In genomic region chr3:50660966-50661365, GRCm38 (mm10) we compare ENCODE assay signal across 26 mouse cellular contexts.
DNase-seq lines count a peak whose midpoint lies in the region; ATAC-seq lines count a peak whose summit lies in the region.
"Had no signal": no experiment of that assay in that cellular context is flagged by ENCODE, and none has a peak within 500 bp of the region (broad histone marks: within the 10 kb centered on the region; RNA-seq: fewer than 3 reads in every experiment).

No protein-coding gene starts in this region.

- H3K4me1 ChIP-seq in midbrain, embryonic 15.5 days = 0 out of 2 replicates have a peak, but pooled peaks cover 7% of the 10 kb centered on the region
- peaks cover 7% of the 10 kb centered on the region; the same call in 1 of the 2 replicates for H3K4me1 ChIP-seq in midbrain, embryonic 10.5 days
- H3K4me1 ChIP-seq in embryonic facial prominence, embryonic 10.5 days = no peaks in the 10 kb centered on the region
- H3K4me1 ChIP-seq: embryonic facial prominence, embryonic 13.5 days; heart, embryonic 10.5 days; kidney, embryonic 15.5 days; limb, embryonic 13.5 days; neural tube, embryonic 12.5 days had no signal

- WGBS in midbrain, embryonic 15.5 days = 68% methylated on average over 7 of the region's 7 CpGs
- 93% methylated on average over 7 of the region's 7 CpGs for WGBS in midbrain, embryonic 10.5 days
- 89% methylated on average over 7 of the region's 7 CpGs for WGBS in embryonic facial prominence, embryonic 10.5 days

- H3K27me3 ChIP-seq in midbrain, embryonic 15.5 days (replicated peaks) = no peaks in the 10 kb centered on the region
- H3K27me3 ChIP-seq in midbrain, embryonic 10.5 days (ENCODE audit: low read depth, poor library complexity, severe bottlenecking) = no peaks in the 10 kb centered on the region
- no peaks in the 10 kb centered on the region for H3K27me3 ChIP-seq in embryonic facial prominence, embryonic 10.5 days (replicated peaks; ENCODE audit: low read depth, poor library complexity, severe bottlenecking)
- H3K27me3 ChIP-seq: embryonic facial prominence, embryonic 13.5 days; forebrain, embryonic 15.5 days; heart, embryonic 15.5 days; kidney, embryonic 15.5 days; limb, embryonic 13.5 days; neural tube, embryonic 12.5 days had no signal

- no peaks in the 10 kb centered on the region for H3K9me3 ChIP-seq in midbrain, embryonic 15.5 days
- H3K9me3 ChIP-seq in midbrain, embryonic 10.5 days (replicated peaks) = no peaks in the 10 kb centered on the region
- no peaks in the 10 kb centered on the region for H3K9me3 ChIP-seq in embryonic facial prominence, embryonic 10.5 days
- H3K9me3 ChIP-seq: embryonic facial prominence, embryonic 13.5 days; forebrain, embryonic 10.5 days; forebrain, embryonic 15.5 days; heart, embryonic 10.5 days; heart, embryonic 15.5 days; kidney, embryonic 15.5 days; limb, embryonic 13.5 days; neural tube, embryonic 12.5 days had no signal

- no peak for DNase-seq in midbrain, embryonic 10.5 days (ENCODE audit: low spot score)
- peak; percentile 32 to 36 for DNase-seq in thymus, postnatal 10 days (ENCODE audit: low spot score in 2 of 2)
- DNase-seq in urinary bladder, postnatal 10 days (ENCODE audit: low spot score) = no peak
- DNase-seq in embryonic facial prominence, embryonic 10.5 days (ENCODE audit: low spot score) = no peak
- DNase-seq in frontal cortex, postnatal 25 days (ENCODE audit: low spot score in 2 of 2) = no peak
- DNase-seq: adrenal gland, postnatal 25 days; B cell, adult 2 months; cerebellum, adult 9-10 months; cerebellum, postnatal 36 days; embryo, embryonic 11 days; kidney, postnatal 25 days; lung, postnatal 4 days had no signal

- no peak for ATAC-seq in midbrain, embryonic 15.5 days (replicated peaks)
- peak; percentile 39 to 49 for ATAC-seq in hematopoietic stem cell, adult 5-6 weeks (replicated peaks in 1 of 2; ENCODE audit: insufficient read depth in 1 of 2, low FRiP score in 2 of 2, low TSS enrichment in 1 of 2, low read depth in 1 of 2, poor library complexity in 2 of 2, severe bottlenecking in 2 of 2)
- ATAC-seq: forebrain, embryonic 15.5 days; intestine, postnatal 0 days had no signal

- no peaks in the 10 kb centered on the region for H3K36me3 ChIP-seq in midbrain, embryonic 15.5 days (replicated peaks)
- H3K36me3 ChIP-seq in midbrain, embryonic 10.5 days = no peaks in the 10 kb centered on the region
- H3K36me3 ChIP-seq in embryonic facial prominence, embryonic 10.5 days (replicated peaks) = no peaks in the 10 kb centered on the region
- H3K36me3 ChIP-seq: embryonic facial prominence, embryonic 13.5 days; forebrain, embryonic 10.5 days; forebrain, embryonic 15.5 days; heart, embryonic 10.5 days; heart, embryonic 15.5 days; kidney, embryonic 15.5 days; limb, embryonic 13.5 days; neural tube, embryonic 12.5 days had no signal

- H3K27ac ChIP-seq in midbrain, embryonic 15.5 days = 0 out of 2 replicates have a peak overlapping the region, but pooled peaks have one; percentile 8
- H3K27ac ChIP-seq in midbrain, embryonic 10.5 days (replicated peaks) = no peak overlapping the region
- no peak overlapping the region for H3K27ac ChIP-seq in embryonic facial prominence, embryonic 10.5 days (replicated peaks)
- H3K27ac ChIP-seq: embryonic facial prominence, embryonic 13.5 days; forebrain, embryonic 10.5 days; forebrain, embryonic 15.5 days; heart, embryonic 10.5 days; heart, embryonic 15.5 days; hindbrain, embryonic 14.5 days; kidney, embryonic 15.5 days; limb, embryonic 13.5 days; neural tube, embryonic 12.5 days had no signal

- no peak overlapping the region for H3K4me2 ChIP-seq in midbrain, embryonic 15.5 days
- H3K4me2 ChIP-seq: embryonic facial prominence, embryonic 13.5 days; forebrain, embryonic 15.5 days; heart, embryonic 15.5 days; hindbrain, embryonic 14.5 days; kidney, embryonic 15.5 days; limb, embryonic 13.5 days; liver, embryonic 11.5 days; neural tube, embryonic 12.5 days had no signal

- H3K4me3 ChIP-seq in midbrain, embryonic 15.5 days = no peak overlapping the region
- H3K4me3 ChIP-seq in midbrain, embryonic 10.5 days = no peak overlapping the region
- no peak overlapping the region for H3K4me3 ChIP-seq in embryonic facial prominence, embryonic 10.5 days
- H3K4me3 ChIP-seq: embryonic facial prominence, embryonic 13.5 days; forebrain, embryonic 10.5 days; forebrain, embryonic 15.5 days; heart, embryonic 10.5 days; heart, embryonic 15.5 days; kidney, embryonic 15.5 days; limb, embryonic 13.5 days; myocyte; neural tube, embryonic 12.5 days had no signal

- no peak overlapping the region for H3K9ac ChIP-seq in midbrain, embryonic 15.5 days
- H3K9ac ChIP-seq: embryonic facial prominence, embryonic 13.5 days; forebrain, embryonic 15.5 days; heart, embryonic 15.5 days; hindbrain, embryonic 14.5 days; kidney, embryonic 15.5 days; limb, embryonic 13.5 days; neural tube, embryonic 12.5 days had no signal

Comparison
In these comparisons a context has a peak if more than half of its experiments do, and no peak if none do; other contexts are left out.
1. DNase-seq: peak in thymus, postnatal 10 days (2 of 2); none in midbrain, embryonic 10.5 days (single experiment), urinary bladder, postnatal 10 days (single experiment), embryonic facial prominence, embryonic 10.5 days (single experiment) and frontal cortex, postnatal 25 days (0 of 2).